Mouse (Mus musculus) kidney, postnatal 0 days (tissue): Measurements from ENCODE around the gene A730049H05Rik. TPM values are rescaled to one million over a fixed set of nuclear protein-coding genes. Genes with fewer than 3 reads are reported as not detected.

ENCODE experiments used
- ATAC-seq: fragments of 200-750 bp; cut with Nextera tagmentation; replicated peaks from 2 replicates; pipeline ENCODE4 v1.8.0; 2017; ENCODE audit warnings: low read depth, moderate number of reproducible peaks, moderate TSS enrichment, moderate library complexity; ENCODE audit not compliant: low FRiP score
- DNase-seq: peaks from one replicate; pipeline ENCODE4 v3.0.0-alpha.2; 2016; ENCODE audit warnings: low spot score
- H3K27ac ChIP-seq: fragments of 300-500 bp; sonication (generic); 2 replicates; pipeline ENCODE4 v1.5.1; 2014; ENCODE audit warnings: mild to moderate bottlenecking
- H3K27me3 ChIP-seq: fragments of 300-500 bp; sonication (generic); 2 replicates; pipeline ENCODE4 v1.6.1; 2014; ENCODE audit warnings: low read length, mixed read lengths; ENCODE audit not compliant: insufficient read depth
- H3K36me3 ChIP-seq: fragments of 300-500 bp; sonication (generic); 2 replicates; pipeline ENCODE4 v1.6.1; 2014; ENCODE audit warnings: low read length, mixed read lengths; ENCODE audit not compliant: insufficient read depth
- H3K4me1 ChIP-seq: fragments of 300-500 bp; sonication (generic); replicated peaks from 2 replicates; pipeline ENCODE4 v1.6.1; 2014; ENCODE audit warnings: antibody characterized with exemption, low read length, mixed read lengths; ENCODE audit not compliant: insufficient read depth
- H3K4me2 ChIP-seq: fragments of 300-500 bp; sonication (generic); 2 replicates; pipeline ENCODE4 v1.6.1; 2014; ENCODE audit warnings: mild to moderate bottlenecking, low read length, moderate library complexity, mixed read lengths
- H3K4me3 ChIP-seq: fragments of 300-500 bp; sonication (generic); replicated peaks from 2 replicates; pipeline ENCODE4 v1.5.1; 2014; ENCODE audit warnings: low read depth, low read length
- H3K9ac ChIP-seq: fragments of 300-500 bp; sonication (generic); 2 replicates; pipeline ENCODE4 v1.6.1; 2014; ENCODE audit warnings: low read depth, low read length
- H3K9me3 ChIP-seq: fragments of 300-500 bp; sonication (generic); replicated peaks from 2 replicates; pipeline ENCODE4 v1.6.1; 2016; ENCODE audit warnings: low read length, inconsistent platforms, mixed read lengths
- CTCF ChIP-seq: IDR thresholded peaks from 2 replicates; pipeline ENCODE4 v1.5.1; 2016; ENCODE audit warnings: antibody characterized with exemption, low read depth, mild to moderate bottlenecking, moderate library complexity
- WGBS: fragments of 180-500 bp; shearing (Covaris S2); extraction: QIAGEN DNeasy Blood & Tissue Kit; methylation state at CpG from one replicate; pipeline ENCODE4 v1.1.7; 2014; 5-methylcytosine and 5-hydroxymethylcytosine counted together
- polyA plus RNA-seq: library from polyadenylated mRNA; unstranded; fragments of >200 nt; fragmentation: Nextera tagmentation; extraction: Ambion mirVana; gene quantifications from 2 replicates; pipeline ENCODE4 v1.2.1, GENCODE M21; 2015

Gene A730049H05Rik
- 7.0 and 7.1 TPM in 2 replicates for polyA plus RNA-seq

- no peak for TF ChIP-seq CTCF
- H3K9ac ChIP-seq, result no peak within 1 kb of the TSS
- WGBS, result 30% methylated on average over 8 of the region's 8 CpGs
- H3K27me3 ChIP-seq, result no peaks in the 10 kb centered on the region
- peaks cover 8% of the 10 kb centered on the region for H3K4me1 ChIP-seq
- DNase-seq (no peak), ATAC-seq (peak; percentile 57; the same call in 1 of the 2 replicates)
- H3K36me3 ChIP-seq, result peaks cover 21% of the 10 kb centered on the region; the same call in 1 of the 2 replicates
- peak within 1 kb of the TSS; percentile 25 for H3K27ac ChIP-seq
- H3K9me3 ChIP-seq, result no peaks in the 10 kb centered on the region
- peak within 1 kb of the TSS; percentile 27 for H3K4me2 ChIP-seq
- no peak within 1 kb of the TSS for H3K4me3 ChIP-seq
Observed at GRCm38 (mm10) chr6:92816311-92816751, at the start of gene A730049H05Rik. Gene A730049H05Rik (plus strand): TSS chr6:92816478.

- H3K9ac ChIP-seq, result no peak overlapping the region
- 16% methylated on average over 2 of the region's 2 CpGs for WGBS
- H3K4me1 ChIP-seq, result no peaks in the 10 kb centered on the region
- no peaks in the 10 kb centered on the region for H3K9me3 ChIP-seq
- H3K4me3 ChIP-seq, result no peak overlapping the region
- H3K36me3 ChIP-seq, result peaks cover 19% of the 10 kb centered on the region
- peak; percentile 83 for TF ChIP-seq CTCF
- no peak overlapping the region for H3K4me2 ChIP-seq
- no peak overlapping the region for H3K27ac ChIP-seq
- DNase-seq, result peak; percentile 73
- ATAC-seq, result no peak
- H3K27me3 ChIP-seq, result no peaks in the 10 kb centered on the region
Observed at GRCm38 (mm10) chr6:92776356-92776755, 39.9 kb upstream of the A730049H05Rik start.

- H3K36me3 ChIP-seq, result peaks cover 14% of the 10 kb centered on the region
- DNase-seq (no peak), ATAC-seq (no peak; the same call in 1 of the 2 replicates)
- WGBS, result 72% methylated on average over 11 of the region's 11 CpGs
- H3K9ac ChIP-seq, result no peak overlapping the region
- TF ChIP-seq CTCF, result no peak
- H3K27ac ChIP-seq, result no peak overlapping the region
- no peaks in the 10 kb centered on the region for H3K27me3 ChIP-seq
- no peaks in the 10 kb centered on the region for H3K4me1 ChIP-seq
- H3K4me3 ChIP-seq, result no peak overlapping the region
- no peak overlapping the region for H3K4me2 ChIP-seq
- H3K9me3 ChIP-seq, result no peaks in the 10 kb centered on the region
Observed at GRCm38 (mm10) chr6:92779140-92779934, 36.9 kb upstream of the A730049H05Rik start.

- 44% methylated on average over 5 of the region's 5 CpGs for WGBS
Observed at GRCm38 (mm10) chr6:92779935-92780205, 36.4 kb upstream of the A730049H05Rik start.

GRCm38 (mm10) chr6:92781446-92781845, 34.8 kb upstream of the A730049H05Rik start:
- H3K36me3 ChIP-seq, result peaks cover 11% of the 10 kb centered on the region; the same call in 1 of the 2 replicates
- no peak for ATAC-seq
- H3K4me2 ChIP-seq, result no peak overlapping the region
- no peak overlapping the region for H3K9ac ChIP-seq
- H3K27me3 ChIP-seq, result no peaks in the 10 kb centered on the region
- DNase-seq, result no peak
- no peak overlapping the region for H3K4me3 ChIP-seq
- H3K9me3 ChIP-seq, result no peaks in the 10 kb centered on the region
- no peak overlapping the region for H3K27ac ChIP-seq
- WGBS, result 89% methylated on average over 6 of the region's 6 CpGs
- no peak for TF ChIP-seq CTCF
- no peaks in the 10 kb centered on the region for H3K4me1 ChIP-seq

More at GRCm38 (mm10) chr6:92779935-92780205, 36.4 kb upstream of the A730049H05Rik start:
- no peak overlapping the region for H3K4me3 ChIP-seq
- peaks cover 14% of the 10 kb centered on the region for H3K36me3 ChIP-seq
- H3K4me1 ChIP-seq, result no peaks in the 10 kb centered on the region
- H3K9me3 ChIP-seq, result no peaks in the 10 kb centered on the region
- TF ChIP-seq CTCF, result no peak
- H3K4me2 ChIP-seq, result no peak overlapping the region
- ATAC-seq (no peak), DNase-seq (peak; percentile 47)
- no peak overlapping the region for H3K9ac ChIP-seq
- no peak overlapping the region for H3K27ac ChIP-seq
- H3K27me3 ChIP-seq, result no peaks in the 10 kb centered on the region

- DNase-seq (peak; percentile 64), ATAC-seq (no peak)
- no peak overlapping the region for H3K9ac ChIP-seq
- H3K4me3 ChIP-seq, result no peak overlapping the region
- TF ChIP-seq CTCF, result peak; percentile 94
- 36% methylated on average over 7 of the region's 7 CpGs for WGBS
- no peaks in the 10 kb centered on the region for H3K27me3 ChIP-seq
- 0 out of 2 replicates have a peak, but pooled peaks cover 5% of the 10 kb centered on the region for H3K36me3 ChIP-seq
- H3K4me1 ChIP-seq, result 0 out of 2 replicates have a peak, but pooled peaks cover 5% of the 10 kb centered on the region
- H3K4me2 ChIP-seq, result no peak overlapping the region
- no peaks in the 10 kb centered on the region for H3K9me3 ChIP-seq
- H3K27ac ChIP-seq, result no peak overlapping the region
Observed at GRCm38 (mm10) chr6:92784782-92785181, 31.5 kb upstream of the A730049H05Rik start.
